Mouse (Mus musculus) forebrain, embryonic 15.5 days (tissue): ENCODE measurements around the gene 9430097D07Rik. TPM values are rescaled to one million over a fixed set of nuclear protein-coding genes. Genes with fewer than 3 reads are reported as not detected.

ENCODE experiments used
- ATAC-seq: fragments of 200-750 bp; cut with Nextera tagmentation; replicated peaks from 2 replicates; pipeline ENCODE4 v1.8.0; 2017; ENCODE audit warnings: mild to moderate bottlenecking, moderate TSS enrichment, moderate library complexity
- H3K27ac ChIP-seq: fragments of 300-500 bp; sonication (generic); replicated peaks from 2 replicates; pipeline ENCODE4 v1.5.1; 2015; ENCODE audit warnings: mild to moderate bottlenecking, inconsistent platforms
- H3K27me3 ChIP-seq: fragments of 300-500 bp; sonication (generic); 2 replicates; pipeline ENCODE4 v1.6.1; 2015; ENCODE audit warnings: inconsistent platforms
- H3K36me3 ChIP-seq: fragments of 300-500 bp; sonication (generic); 2 replicates; pipeline ENCODE4 v1.6.1; 2015; ENCODE audit warnings: mild to moderate bottlenecking, inconsistent platforms
- H3K4me1 ChIP-seq: fragments of 300-500 bp; sonication (generic); 2 replicates; pipeline ENCODE4 v1.6.1; 2015; ENCODE audit warnings: inconsistent platforms
- H3K4me2 ChIP-seq: fragments of 300-500 bp; sonication (generic); replicated peaks from 2 replicates; pipeline ENCODE4 v1.6.1; 2015; ENCODE audit warnings: mild to moderate bottlenecking, inconsistent platforms
- H3K4me3 ChIP-seq: fragments of 300-500 bp; sonication (generic); 2 replicates; pipeline ENCODE4 v1.5.1; 2015; ENCODE audit warnings: mild to moderate bottlenecking, inconsistent platforms
- H3K9ac ChIP-seq: fragments of 300-500 bp; sonication (generic); replicated peaks from 2 replicates; pipeline ENCODE4 v1.6.1; 2015; ENCODE audit warnings: mild to moderate bottlenecking, inconsistent platforms
- H3K9me3 ChIP-seq: fragments of 300-500 bp; sonication (generic); 2 replicates; pipeline ENCODE4 v1.6.1; 2016; ENCODE audit warnings: inconsistent platforms
- WGBS: fragments of 180-500 bp; shearing (Covaris S2); methylation state at CpG from one replicate; pipeline ENCODE4 v1.1.7; 2015; ENCODE audit warnings: mixed read lengths; 5-methylcytosine and 5-hydroxymethylcytosine counted together
- polyA plus RNA-seq: library from polyadenylated mRNA; unstranded; fragments of >200 nt; fragmentation: Nextera tagmentation; extraction: Ambion mirVana; gene quantifications from 2 replicates; pipeline ENCODE4 v1.2.1, GENCODE M21; 2015

9430097D07Rik gene
- polyA plus RNA-seq, 1 experiment from 2014 or later, result 0.23 TPM

- WGBS, result 91% methylated on average over 9 of the region's 9 CpGs
- Histone ChIP-seq H3K36me3 (no peaks in the 10 kb centered on the region), H3K4me2 (no peak overlapping the region), H3K27ac (no peak overlapping the region), H3K27me3 (no peaks in the 10 kb centered on the region), H3K4me1 (no peaks in the 10 kb centered on the region), H3K9me3 (no peaks in the 10 kb centered on the region), H3K4me3 (no peak overlapping the region), H3K9ac (no peak overlapping the region)
- no peak for ATAC-seq
Measured at GRCm38 (mm10) chr2:32549171-32549570, 26.3 kb downstream of the 9430097D07Rik start.

GRCm38 (mm10) chr2:32547964-32548739 lies 27.3 kb downstream of the 9430097D07Rik start:
- ATAC-seq, result no peak
- no peak overlapping the region for H3K4me3 ChIP-seq
- H3K4me1 ChIP-seq, result 0 out of 2 replicates have a peak, but pooled peaks cover 3% of the 10 kb centered on the region
- no peaks in the 10 kb centered on the region for H3K36me3 ChIP-seq
- no peak overlapping the region for H3K4me2 ChIP-seq
- H3K27ac ChIP-seq, result no peak overlapping the region
- H3K27me3 ChIP-seq, result no peaks in the 10 kb centered on the region
- WGBS, result 93% methylated on average over 7 of the region's 7 CpGs
- H3K9me3 ChIP-seq, result no peaks in the 10 kb centered on the region
- H3K9ac ChIP-seq, result no peak overlapping the region

GRCm38 (mm10) chr2:32547380-32547779 lies 28.1 kb downstream of the 9430097D07Rik start:
- no peaks in the 10 kb centered on the region for H3K36me3 ChIP-seq
- H3K9ac ChIP-seq, result no peak overlapping the region
- H3K27ac ChIP-seq, result no peak overlapping the region
- no peaks in the 10 kb centered on the region for H3K27me3 ChIP-seq
- peaks cover 7% of the 10 kb centered on the region; the same call in 1 of the 2 replicates for H3K4me1 ChIP-seq
- 91% methylated on average over 5 of the region's 5 CpGs for WGBS
- ATAC-seq, result no peak
- no peaks in the 10 kb centered on the region for H3K9me3 ChIP-seq
- no peak overlapping the region for H3K4me3 ChIP-seq
- H3K4me2 ChIP-seq, result no peak overlapping the region

GRCm38 (mm10) chr2:32546951-32547350 lies 28.5 kb downstream of the 9430097D07Rik start:
- H3K4me3 ChIP-seq, result no peak overlapping the region
- no peak overlapping the region for H3K9ac ChIP-seq
- H3K36me3 ChIP-seq, result no peaks in the 10 kb centered on the region
- H3K4me2 ChIP-seq, result no peak overlapping the region
- WGBS, result 53% methylated on average over 1 of the region's 1 CpGs
- H3K27me3 ChIP-seq, result no peaks in the 10 kb centered on the region
- no peak overlapping the region for H3K27ac ChIP-seq
- ATAC-seq, result no peak
- peaks cover 7% of the 10 kb centered on the region; the same call in 1 of the 2 replicates for H3K4me1 ChIP-seq
- H3K9me3 ChIP-seq, result no peaks in the 10 kb centered on the region

- WGBS, result 68% methylated on average over 3 of the region's 3 CpGs
- ATAC-seq, result no peak
- Histone ChIP-seq H3K4me3 (no peak overlapping the region), H3K4me1 (peaks cover 25% of the 10 kb centered on the region), H3K9ac (no peak overlapping the region), H3K27ac (no peak overlapping the region), H3K36me3 (no peaks in the 10 kb centered on the region), H3K9me3 (no peaks in the 10 kb centered on the region), H3K27me3 (no peaks in the 10 kb centered on the region), H3K4me2 (no peak overlapping the region)
Measured at GRCm38 (mm10) chr2:32543031-32543449, 32.4 kb downstream of the 9430097D07Rik start.

GRCm38 (mm10) chr2:32541986-32542573 lies 33.4 kb downstream of the 9430097D07Rik start:
- H3K27ac ChIP-seq, result no peak overlapping the region
- ATAC-seq, result no peak
- H3K4me2 ChIP-seq, result no peak overlapping the region
- H3K36me3 ChIP-seq, result no peaks in the 10 kb centered on the region
- peaks cover 35% of the 10 kb centered on the region for H3K4me1 ChIP-seq
- no peaks in the 10 kb centered on the region for H3K27me3 ChIP-seq
- 94% methylated on average over 4 of the region's 4 CpGs for WGBS
- no peak overlapping the region for H3K4me3 ChIP-seq
- no peaks in the 10 kb centered on the region for H3K9me3 ChIP-seq
- no peak overlapping the region for H3K9ac ChIP-seq

- Histone ChIP-seq H3K27ac (no peak overlapping the region), H3K27me3 (no peaks in the 10 kb centered on the region), H3K36me3 (no peaks in the 10 kb centered on the region), H3K9me3 (no peaks in the 10 kb centered on the region), H3K4me3 (no peak overlapping the region), H3K4me1 (peaks cover 42% of the 10 kb centered on the region), H3K4me2 (no peak overlapping the region), H3K9ac (no peak overlapping the region)
- WGBS, result 96% methylated on average over 2 of the region's 2 CpGs
- ATAC-seq, result no peak
Measured at GRCm38 (mm10) chr2:32541333-32541908, 34.1 kb downstream of the 9430097D07Rik start.

- no peak overlapping the region for H3K9ac ChIP-seq
- no peak overlapping the region for H3K4me3 ChIP-seq
- no peaks in the 10 kb centered on the region for H3K27me3 ChIP-seq
- peaks cover 51% of the 10 kb centered on the region for H3K4me1 ChIP-seq
- no peak overlapping the region for H3K4me2 ChIP-seq
- H3K36me3 ChIP-seq, result no peaks in the 10 kb centered on the region
- H3K27ac ChIP-seq, result no peak overlapping the region
- no peak for ATAC-seq
- no peaks in the 10 kb centered on the region for H3K9me3 ChIP-seq
- WGBS, result 79% methylated on average over 14 of the region's 14 CpGs
Measured at GRCm38 (mm10) chr2:32539452-32539981, 36.0 kb downstream of the 9430097D07Rik start.

GRCm38 (mm10) chr2:32538461-32538860 lies 37.0 kb downstream of the 9430097D07Rik start:
- H3K9me3 ChIP-seq, result no peaks in the 10 kb centered on the region
- H3K27ac ChIP-seq, result no peak overlapping the region
- H3K4me2 ChIP-seq, result 0 out of 2 replicates have a peak overlapping the region, but pooled peaks have one; percentile 73
- H3K9ac ChIP-seq, result no peak overlapping the region
- WGBS, result 53% methylated on average over 4 of the region's 4 CpGs
- no peak overlapping the region for H3K4me3 ChIP-seq
- no peaks in the 10 kb centered on the region for H3K27me3 ChIP-seq
- ATAC-seq, result no peak
- H3K36me3 ChIP-seq, result no peaks in the 10 kb centered on the region
- H3K4me1 ChIP-seq, result peaks cover 60% of the 10 kb centered on the region

- Histone ChIP-seq H3K9me3 (no peaks in the 10 kb centered on the region), H3K4me2 (peak overlapping the region; percentile 73), H3K27ac (no peak overlapping the region), H3K4me1 (peaks cover 55% of the 10 kb centered on the region), H3K36me3 (no peaks in the 10 kb centered on the region), H3K27me3 (no peaks in the 10 kb centered on the region), H3K9ac (no peak overlapping the region), H3K4me3 (no peak overlapping the region)
- 74% methylated on average over 5 of the region's 5 CpGs for WGBS
- no peak for ATAC-seq
Measured at GRCm38 (mm10) chr2:32537941-32538340, 37.5 kb downstream of the 9430097D07Rik start.

- Histone ChIP-seq H3K9me3 (no peaks in the 10 kb centered on the region), H3K4me1 (peaks cover 53% of the 10 kb centered on the region), H3K27me3 (no peaks in the 10 kb centered on the region), H3K27ac (no peak overlapping the region), H3K4me2 (peak overlapping the region; percentile 73), H3K36me3 (no peaks in the 10 kb centered on the region), H3K4me3 (peak overlapping the region; percentile 100), H3K9ac (peak overlapping the region; percentile 94)
- 10% methylated on average over 9 of the region's 9 CpGs for WGBS
- no peak for ATAC-seq
Measured at GRCm38 (mm10) chr2:32537360-32537905, 38.1 kb downstream of the 9430097D07Rik start.
